Mouse (Mus musculus): ENCODE data around the gene Cdc34b.

- no peak for TF ChIP-seq GATA1 (IDR thresholded peaks at IDR 0.05; ENCODE audit: low read length)
- no peak for TF ChIP-seq TAL1 (IDR thresholded peaks at IDR 0.05; ENCODE audit: low read length)
These were observed 32.3 kb downstream of the Cdc34b start for GRCm38 (mm10) chr11:94773851-94774250.

Data from erythroblast, embryonic 14.5 days (primary cell).